Mouse (Mus musculus) kidney, adult 2 months (tissue): Measurements from ENCODE around the gene Tekt4.

Experiments used
- CTCF ChIP-seq: fragments of 200-500 bp; conservative IDR thresholded peaks from 2 replicates; pipeline ENCODE4 v1.5.1; 2011; ENCODE audit warnings: low read depth, mild to moderate bottlenecking, control low read depth, low read length, moderate library complexity, mixed read lengths; ENCODE audit not compliant: insufficient read depth, insufficient read length
- POLR2A ChIP-seq: fragments of 200-500 bp; IDR thresholded peaks from one replicate; pipeline ENCODE4 v1.6.1; 2011; ENCODE audit warnings: low read depth, low read length, control low read depth

GRCm38 (mm10) chr17:25406011-25406441, 48.4 kb upstream of the Tekt4 start:
- TF ChIP-seq POLR2A (no peak), CTCF (0 out of 2 replicates have a peak, but pooled peaks have one; percentile 14)
